Mouse (Mus musculus): ENCODE measurements around the gene Racgap1. TPM values are rescaled to one million over a fixed set of nuclear protein-coding genes. Genes with fewer than 3 reads are reported as not detected.

Gene Racgap1
- 182 and 189 TPM in 2 replicates for polyA plus RNA-seq (2015; fragmentation: Nextera tagmentation; extraction: Ambion mirVana)

GRCm38 (mm10) chr15:99651163-99651872 is at the start of gene Racgap1:
Racgap1 (minus strand) TSS chr15:99651656.
- Histone ChIP-seq H3K4me3 (peak within 1 kb of the TSS; percentile 73), H3K9me3 (replicated peaks) (no peaks in the 10 kb centered on the region), H3K4me2 (peak within 1 kb of the TSS; percentile 80), H3K9ac (peak within 1 kb of the TSS; percentile 85), H3K27ac (peak within 1 kb of the TSS; percentile 32; the same call in 1 of the 2 replicates), H3K27me3 (peaks cover 41% of the 10 kb centered on the region), H3K4me1 (peaks cover 57% of the 10 kb centered on the region), H3K36me3 (ENCODE audit: poor library complexity, severe bottlenecking) (no peaks in the 10 kb centered on the region)
- peak; percentile 96 for ATAC-seq
- under 1% methylated on average over 60 of the region's 68 CpGs for WGBS

- Histone ChIP-seq H3K4me1 (peaks cover 30% of the 10 kb centered on the region), H3K27ac (no peak overlapping the region), H3K4me2 (no peak overlapping the region), H3K9ac (no peak overlapping the region), H3K27me3 (peaks cover 19% of the 10 kb centered on the region; the same call in 1 of the 2 replicates), H3K4me3 (no peak overlapping the region), H3K36me3 (ENCODE audit: poor library complexity, severe bottlenecking) (peaks cover 41% of the 10 kb centered on the region), H3K9me3 (replicated peaks) (no peaks in the 10 kb centered on the region)
- no peak for ATAC-seq
- WGBS: 89% methylated on average over 18 of the region's 18 CpGs
Observed at GRCm38 (mm10) chr15:99700219-99701106, 49.0 kb upstream of the Racgap1 start.

- Histone ChIP-seq H3K9ac (no peak overlapping the region), H3K4me2 (no peak overlapping the region), H3K9me3 (replicated peaks) (no peaks in the 10 kb centered on the region), H3K27me3 (peaks cover 19% of the 10 kb centered on the region; the same call in 1 of the 2 replicates), H3K4me3 (no peak overlapping the region), H3K36me3 (ENCODE audit: poor library complexity, severe bottlenecking) (peaks cover 38% of the 10 kb centered on the region), H3K4me1 (peaks cover 32% of the 10 kb centered on the region), H3K27ac (no peak overlapping the region)
- no peak for ATAC-seq
- WGBS: 87% methylated on average over 10 of the region's 10 CpGs
Observed at GRCm38 (mm10) chr15:99699715-99700114, 48.3 kb upstream of the Racgap1 start.

GRCm38 (mm10) chr15:99698533-99699085 is 47.2 kb upstream of the Racgap1 start:
- H3K4me2 ChIP-seq: peak overlapping the region; percentile 20
- H3K4me1 ChIP-seq: peaks cover 25% of the 10 kb centered on the region
- peaks cover 19% of the 10 kb centered on the region; the same call in 1 of the 2 replicates for H3K27me3 ChIP-seq
- H3K4me3 ChIP-seq: no peak overlapping the region
- 33% methylated on average over 20 of the region's 20 CpGs for WGBS
- peaks cover 26% of the 10 kb centered on the region; the same call in 1 of the 2 replicates for H3K36me3 ChIP-seq (ENCODE audit: poor library complexity, severe bottlenecking)
- no peaks in the 10 kb centered on the region for H3K9me3 ChIP-seq (replicated peaks)
- no peak overlapping the region for H3K27ac ChIP-seq
- no peak for ATAC-seq
- H3K9ac ChIP-seq: peak overlapping the region; percentile 27; the same call in 1 of the 2 replicates

- peaks cover 19% of the 10 kb centered on the region; the same call in 1 of the 2 replicates for H3K27me3 ChIP-seq
- no peak overlapping the region for H3K27ac ChIP-seq
- ATAC-seq: no peak
- no peak overlapping the region for H3K9ac ChIP-seq
- H3K4me1 ChIP-seq: peaks cover 17% of the 10 kb centered on the region; the same call in 1 of the 2 replicates
- H3K36me3 ChIP-seq (ENCODE audit: poor library complexity, severe bottlenecking): peaks cover 25% of the 10 kb centered on the region; the same call in 1 of the 2 replicates
- H3K4me3 ChIP-seq: no peak overlapping the region
- H3K9me3 ChIP-seq (replicated peaks): no peaks in the 10 kb centered on the region
- 43% methylated on average over 2 of the region's 2 CpGs for WGBS
- no peak overlapping the region for H3K4me2 ChIP-seq
Observed at GRCm38 (mm10) chr15:99697309-99697708, 45.9 kb upstream of the Racgap1 start.

GRCm38 (mm10) chr15:99691976-99692375 is 40.5 kb upstream of the Racgap1 start:
- 0 out of 2 replicates have a peak, but pooled peaks cover 8% of the 10 kb centered on the region for H3K36me3 ChIP-seq (ENCODE audit: poor library complexity, severe bottlenecking)
- H3K27me3 ChIP-seq: peaks cover 3% of the 10 kb centered on the region; the same call in 1 of the 2 replicates
- H3K27ac ChIP-seq: no peak overlapping the region
- ATAC-seq: peak; percentile 50; the same call in 1 of the 2 replicates
- peak overlapping the region; percentile 21; the same call in 1 of the 2 replicates for H3K9ac ChIP-seq
- 60% methylated on average over 9 of the region's 9 CpGs for WGBS
- H3K4me1 ChIP-seq: peaks cover 29% of the 10 kb centered on the region
- H3K4me2 ChIP-seq: 0 out of 2 replicates have a peak overlapping the region, but pooled peaks have one; percentile 7
- H3K9me3 ChIP-seq (replicated peaks): no peaks in the 10 kb centered on the region
- no peak overlapping the region for H3K4me3 ChIP-seq

- WGBS: 13% methylated on average over 4 of the region's 4 CpGs
- 0 out of 2 replicates have a peak, but pooled peaks cover 5% of the 10 kb centered on the region for H3K36me3 ChIP-seq (ENCODE audit: poor library complexity, severe bottlenecking)
- no peak for ATAC-seq
- no peaks in the 10 kb centered on the region for H3K27me3 ChIP-seq
- H3K4me3 ChIP-seq: no peak overlapping the region
- H3K4me1 ChIP-seq: peaks cover 29% of the 10 kb centered on the region
- H3K4me2 ChIP-seq: no peak overlapping the region
- H3K9me3 ChIP-seq (replicated peaks): no peaks in the 10 kb centered on the region
- no peak overlapping the region for H3K9ac ChIP-seq
- H3K27ac ChIP-seq: no peak overlapping the region; the same call in 1 of the 2 replicates
Observed at GRCm38 (mm10) chr15:99690924-99691323, 39.5 kb upstream of the Racgap1 start.

- Histone ChIP-seq H3K9me3 (replicated peaks) (no peaks in the 10 kb centered on the region), H3K36me3 (ENCODE audit: poor library complexity, severe bottlenecking) (0 out of 2 replicates have a peak, but pooled peaks cover 9% of the 10 kb centered on the region), H3K9ac (no peak overlapping the region), H3K4me2 (no peak overlapping the region), H3K4me1 (peaks cover 19% of the 10 kb centered on the region), H3K27ac (no peak overlapping the region), H3K27me3 (no peaks in the 10 kb centered on the region), H3K4me3 (no peak overlapping the region)
- peak; percentile 53; the same call in 1 of the 2 replicates for ATAC-seq
- WGBS: 7% methylated on average over 4 of the region's 4 CpGs
Observed at GRCm38 (mm10) chr15:99688712-99689111, 37.3 kb upstream of the Racgap1 start.

GRCm38 (mm10) chr15:99684156-99684555 is 32.7 kb upstream of the Racgap1 start:
- Histone ChIP-seq H3K4me1 (no peaks in the 10 kb centered on the region; the same call in 1 of the 2 replicates), H3K4me2 (no peak overlapping the region), H3K27me3 (no peaks in the 10 kb centered on the region), H3K27ac (no peak overlapping the region), H3K4me3 (no peak overlapping the region), H3K9ac (no peak overlapping the region), H3K36me3 (ENCODE audit: poor library complexity, severe bottlenecking) (0 out of 2 replicates have a peak, but pooled peaks cover 9% of the 10 kb centered on the region), H3K9me3 (replicated peaks) (0 out of 2 replicates have a peak, but pooled peaks cover 2% of the 10 kb centered on the region)
- no peak for ATAC-seq
- 95% methylated on average over 5 of the region's 5 CpGs for WGBS

- 93% methylated on average over 7 of the region's 7 CpGs for WGBS
- H3K4me3 ChIP-seq: no peak overlapping the region
- 0 out of 2 replicates have a peak, but pooled peaks cover 4% of the 10 kb centered on the region for H3K27me3 ChIP-seq
- no peak overlapping the region for H3K9ac ChIP-seq
- H3K9me3 ChIP-seq (replicated peaks): 0 out of 2 replicates have a peak, but pooled peaks cover 2% of the 10 kb centered on the region
- H3K27ac ChIP-seq: no peak overlapping the region
- no peak for ATAC-seq
- H3K4me1 ChIP-seq: peaks cover 8% of the 10 kb centered on the region
- 0 out of 2 replicates have a peak, but pooled peaks cover 9% of the 10 kb centered on the region for H3K36me3 ChIP-seq (ENCODE audit: poor library complexity, severe bottlenecking)
- H3K4me2 ChIP-seq: no peak overlapping the region
Observed at GRCm38 (mm10) chr15:99682880-99683279, 31.4 kb upstream of the Racgap1 start.

- Histone ChIP-seq H3K4me2 (no peak overlapping the region), H3K4me1 (peaks cover 26% of the 10 kb centered on the region), H3K27me3 (0 out of 2 replicates have a peak, but pooled peaks cover 4% of the 10 kb centered on the region), H3K27ac (no peak overlapping the region), H3K4me3 (no peak overlapping the region), H3K36me3 (ENCODE audit: poor library complexity, severe bottlenecking) (0 out of 2 replicates have a peak, but pooled peaks cover 2% of the 10 kb centered on the region), H3K9ac (no peak overlapping the region), H3K9me3 (replicated peaks) (0 out of 2 replicates have a peak, but pooled peaks cover 2% of the 10 kb centered on the region)
- 70% methylated on average over 7 of the region's 7 CpGs for WGBS
- no peak for ATAC-seq
Observed at GRCm38 (mm10) chr15:99679008-99679407, 27.6 kb upstream of the Racgap1 start.
